Mouse (Mus musculus): ENCODE data around the gene Gm21992.

- TF ChIP-seq CTCF (IDR thresholded peaks at IDR 0.05; ENCODE audit: borderline replicate concordance, insufficient read depth, low read length) = no peak
- TF ChIP-seq POLR2A (IDR thresholded peaks at IDR 0.05; ENCODE audit: low read depth, low read length) = no peak
These were observed 110.2 kb downstream of the Gm21992 start for GRCm38 (mm10) chr19:4701221-4701620.

Measured in embryonic fibroblast, embryonic 13.5 days (primary cell).